Mouse (Mus musculus): ENCODE results near the gene Egfl7. TPM values are rescaled to one million over a fixed set of nuclear protein-coding genes. Genes with fewer than 3 reads are reported as not detected.

Egfl7 gene
- polyA plus RNA-seq, 1 experiment, result 1.5 TPM

DNA sequence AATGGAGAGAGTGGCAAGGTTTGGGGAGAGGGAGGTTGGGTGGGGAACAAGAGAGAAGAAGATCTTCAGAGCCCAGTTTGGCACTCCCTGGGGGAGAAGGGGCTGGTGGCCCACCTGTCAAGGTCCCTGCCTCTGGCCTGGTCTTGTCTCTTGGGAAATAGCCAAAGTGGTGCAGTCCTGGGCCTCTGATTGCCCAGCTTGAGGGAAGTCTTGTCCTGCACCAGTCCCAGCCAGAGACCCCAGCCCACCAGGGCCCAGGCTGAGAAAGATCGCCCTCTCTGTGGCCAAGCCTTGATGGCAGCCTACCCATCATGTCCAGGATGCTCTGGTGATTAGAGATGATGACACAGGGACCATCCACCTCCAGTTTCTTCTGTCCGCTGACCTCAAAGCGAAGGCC, 17.1 kb downstream of the Egfl7 start:
- TF ChIP-seq CTCF (IDR thresholded peaks at IDR 0.05; ENCODE audit: low read depth, low read length), result no peak
- TF ChIP-seq POLR2A (IDR thresholded peaks at IDR 0.05; ENCODE audit: borderline replicate concordance, low read depth, low read length), result no peak
- Histone ChIP-seq H3K4me1 (ENCODE audit: control insufficient read depth, insufficient read depth, low read length) (peaks cover 23% of the 10 kb centered on the region), H3K4me3 (ENCODE audit: insufficient read depth, low read length) (no peak overlapping the region), H3K27ac (ENCODE audit: insufficient read depth, low read depth, low read length) (no peak overlapping the region)

- no peak overlapping the region for H3K4me3 ChIP-seq (ENCODE audit: insufficient read depth, low read length)
- H3K4me1 ChIP-seq (ENCODE audit: control insufficient read depth, insufficient read depth, low read length), result peaks cover 23% of the 10 kb centered on the region
- TF ChIP-seq CTCF (IDR thresholded peaks at IDR 0.05; ENCODE audit: low read depth, low read length) (no peak), POLR2A (IDR thresholded peaks at IDR 0.05; ENCODE audit: borderline replicate concordance, low read depth, low read length) (no peak)
- H3K27ac ChIP-seq (ENCODE audit: insufficient read depth, low read depth, low read length), result no peak overlapping the region
Observed at GRCm38 (mm10) chr2:26597810-26598209, 18.0 kb downstream of the Egfl7 start.

- H3K4me3 ChIP-seq (ENCODE audit: insufficient read depth, low read length), result no peak overlapping the region
- peaks cover 25% of the 10 kb centered on the region for H3K4me1 ChIP-seq (ENCODE audit: control insufficient read depth, insufficient read depth, low read length)
- no peak overlapping the region for H3K27ac ChIP-seq (ENCODE audit: insufficient read depth, low read depth, low read length)
- TF ChIP-seq CTCF (IDR thresholded peaks at IDR 0.05; ENCODE audit: low read depth, low read length), result no peak
- no peak for TF ChIP-seq POLR2A (IDR thresholded peaks at IDR 0.05; ENCODE audit: borderline replicate concordance, low read depth, low read length)
Observed at GRCm38 (mm10) chr2:26598462-26598861, 18.6 kb downstream of the Egfl7 start.

- H3K27ac ChIP-seq (ENCODE audit: insufficient read depth, low read depth, low read length), result no peak overlapping the region
- H3K4me1 ChIP-seq (ENCODE audit: control insufficient read depth, insufficient read depth, low read length), result peaks cover 28% of the 10 kb centered on the region
- no peak overlapping the region for H3K4me3 ChIP-seq (ENCODE audit: insufficient read depth, low read length)
- no peak for TF ChIP-seq CTCF (IDR thresholded peaks at IDR 0.05; ENCODE audit: low read depth, low read length)
- no peak for TF ChIP-seq POLR2A (IDR thresholded peaks at IDR 0.05; ENCODE audit: borderline replicate concordance, low read depth, low read length)
Observed at GRCm38 (mm10) chr2:26599965-26600364, 20.2 kb downstream of the Egfl7 start.

DNA sequence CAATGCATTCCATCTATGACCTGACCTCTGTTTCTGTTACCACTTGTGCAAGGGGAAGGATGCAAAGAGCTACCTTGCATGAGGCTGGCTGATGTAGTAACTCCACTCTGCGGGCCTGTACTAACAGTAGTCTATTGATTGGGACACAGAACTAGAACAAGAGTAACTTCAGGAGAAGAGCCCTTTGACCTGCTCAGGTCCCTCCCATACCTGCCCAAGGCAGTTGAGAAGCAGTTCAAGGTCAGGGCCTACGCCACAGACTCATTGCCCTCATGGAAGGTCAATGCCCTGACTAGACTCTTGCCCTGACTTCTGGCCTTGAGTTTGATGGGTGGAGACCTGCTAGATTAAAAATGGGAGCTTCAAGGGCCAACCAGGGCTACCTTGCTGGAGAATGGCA, 20.9 kb downstream of the Egfl7 start:
- TF ChIP-seq POLR2A (IDR thresholded peaks at IDR 0.05; ENCODE audit: borderline replicate concordance, low read depth, low read length) (no peak), CTCF (IDR thresholded peaks at IDR 0.05; ENCODE audit: low read depth, low read length) (no peak)
- Histone ChIP-seq H3K4me1 (ENCODE audit: control insufficient read depth, insufficient read depth, low read length) (peaks cover 28% of the 10 kb centered on the region), H3K27ac (ENCODE audit: insufficient read depth, low read depth, low read length) (no peak overlapping the region), H3K4me3 (ENCODE audit: insufficient read depth, low read length) (no peak overlapping the region)

DNA sequence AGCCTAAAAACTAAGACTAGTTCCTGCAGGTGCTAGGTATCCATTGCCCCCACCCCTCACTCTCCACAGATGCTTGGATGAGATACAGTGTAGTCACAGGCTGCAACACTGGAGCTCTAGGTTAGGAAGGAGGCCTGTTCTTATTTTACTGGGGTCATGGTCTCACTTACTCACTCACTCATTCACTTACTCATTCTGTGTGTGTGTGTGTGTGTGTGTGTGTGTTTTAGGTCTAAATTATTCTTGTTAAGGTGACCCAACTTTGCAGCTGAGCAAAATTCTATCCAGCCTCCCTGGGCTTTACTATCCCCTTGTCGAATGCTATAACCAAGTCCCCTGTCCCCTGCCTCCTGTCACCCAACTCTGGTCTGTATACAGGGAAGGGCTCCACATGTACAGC, 21.8 kb downstream of the Egfl7 start:
- H3K27ac ChIP-seq (ENCODE audit: insufficient read depth, low read depth, low read length), result no peak overlapping the region
- no peak for TF ChIP-seq CTCF (IDR thresholded peaks at IDR 0.05; ENCODE audit: low read depth, low read length)

GRCm38 (mm10) chr2:26602631-26603030, 22.8 kb downstream of the Egfl7 start:
- TF ChIP-seq POLR2A (IDR thresholded peaks at IDR 0.05; ENCODE audit: borderline replicate concordance, low read depth, low read length) (no peak), CTCF (IDR thresholded peaks at IDR 0.05; ENCODE audit: low read depth, low read length) (no peak)
- Histone ChIP-seq H3K27ac (ENCODE audit: insufficient read depth, low read depth, low read length) (no peak overlapping the region), H3K4me1 (ENCODE audit: control insufficient read depth, insufficient read depth, low read length) (peaks cover 28% of the 10 kb centered on the region), H3K4me3 (ENCODE audit: insufficient read depth, low read length) (peak overlapping the region; percentile 96; the same call in 1 of the 2 replicates)

More for the DNA sequence above, 21.8 kb downstream of the Egfl7 start:
- Histone ChIP-seq H3K4me1 (ENCODE audit: control insufficient read depth, insufficient read depth, low read length) (peaks cover 28% of the 10 kb centered on the region), H3K4me3 (ENCODE audit: insufficient read depth, low read length) (no peak overlapping the region)

DNA sequence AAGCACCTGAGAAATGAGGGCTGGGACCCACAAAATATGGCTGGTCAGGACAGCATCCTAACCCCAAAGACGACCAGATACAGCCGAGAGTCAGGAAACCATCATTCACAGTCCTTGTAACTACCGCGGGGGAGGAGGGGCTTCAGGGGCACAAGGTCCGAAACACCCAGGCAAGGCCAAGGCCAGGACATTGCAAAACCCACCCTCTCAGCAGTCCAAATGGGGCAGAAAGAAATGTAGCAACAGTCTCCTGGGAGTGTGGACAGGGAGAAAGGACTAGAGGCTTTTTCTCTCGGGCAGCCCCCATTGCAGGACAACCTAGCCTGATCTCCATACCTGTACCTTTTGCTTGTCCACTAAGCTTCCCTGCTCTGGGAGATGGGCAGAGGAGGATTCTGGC, 23.3 kb downstream of the Egfl7 start:
- Histone ChIP-seq H3K4me1 (ENCODE audit: control insufficient read depth, insufficient read depth, low read length) (peaks cover 23% of the 10 kb centered on the region), H3K27ac (ENCODE audit: insufficient read depth, low read depth, low read length) (peak overlapping the region; percentile 80; the same call in 1 of the 2 replicates), H3K4me3 (ENCODE audit: insufficient read depth, low read length) (peak overlapping the region; percentile 96)
- TF ChIP-seq POLR2A (IDR thresholded peaks at IDR 0.05; ENCODE audit: borderline replicate concordance, low read depth, low read length) (no peak), CTCF (IDR thresholded peaks at IDR 0.05; ENCODE audit: low read depth, low read length) (no peak)

GRCm38 (mm10) chr2:26603720-26604671, 24.2 kb downstream of the Egfl7 start, which contains the start of gene Agpat2:
Gene Agpat2 (minus strand): TSS chr2:26604417.
- TF ChIP-seq POLR2A (IDR thresholded peaks at IDR 0.05; ENCODE audit: borderline replicate concordance, low read depth, low read length), result no peak
- no peak for TF ChIP-seq CTCF (IDR thresholded peaks at IDR 0.05; ENCODE audit: low read depth, low read length)
- Histone ChIP-seq H3K4me3 (ENCODE audit: insufficient read depth, low read length) (peak within 1 kb of the TSS; percentile 96), H3K4me1 (ENCODE audit: control insufficient read depth, insufficient read depth, low read length) (peaks cover 16% of the 10 kb centered on the region), H3K27ac (ENCODE audit: insufficient read depth, low read depth, low read length) (peak within 1 kb of the TSS; percentile 80)

DNA sequence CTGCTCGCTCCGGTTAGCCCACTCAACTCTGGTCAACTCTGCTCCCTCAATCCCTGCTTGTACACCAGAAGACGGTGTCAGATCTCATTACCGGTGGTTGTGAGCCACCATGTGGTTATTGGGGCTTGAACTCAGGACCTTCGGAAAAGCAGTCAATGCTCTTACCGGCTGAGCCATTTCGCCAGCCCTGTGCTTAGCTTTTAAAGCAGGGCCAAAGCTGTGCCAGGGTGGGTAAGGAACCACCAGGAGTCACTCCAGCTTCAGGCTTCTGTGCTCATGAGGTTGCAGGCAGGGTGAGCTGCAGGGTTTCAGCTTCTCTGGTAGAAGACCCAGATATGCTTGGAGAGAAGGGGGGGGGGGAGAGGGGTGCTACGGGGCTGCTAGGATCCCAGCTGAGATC, 25.5 kb downstream of the Egfl7 start:
- Histone ChIP-seq H3K27ac (ENCODE audit: insufficient read depth, low read depth, low read length) (no peak overlapping the region), H3K4me3 (ENCODE audit: insufficient read depth, low read length) (no peak overlapping the region), H3K4me1 (ENCODE audit: control insufficient read depth, insufficient read depth, low read length) (peaks cover 5% of the 10 kb centered on the region; the same call in 1 of the 2 replicates)
- no peak for TF ChIP-seq CTCF (IDR thresholded peaks at IDR 0.05; ENCODE audit: low read depth, low read length)
